Mouse (Mus musculus): ENCODE results near the gene Rsph4a.
A peak's percentile ranks its signal among the peaks of the same experiment; 100 is the strongest.
"Not testable (repeated sequence)": the region's sequence is repeated elsewhere in the genome, so short reads cannot be mapped to it uniquely, and the experiment has no call there.

Rsph4a gene

GRCm38 (mm10) chr10:33904530-33905481 lies at the start of gene Rsph4a:
Gene Rsph4a (plus strand): TSS chr10:33905111.
- DNase-seq, result no peak

DNA sequence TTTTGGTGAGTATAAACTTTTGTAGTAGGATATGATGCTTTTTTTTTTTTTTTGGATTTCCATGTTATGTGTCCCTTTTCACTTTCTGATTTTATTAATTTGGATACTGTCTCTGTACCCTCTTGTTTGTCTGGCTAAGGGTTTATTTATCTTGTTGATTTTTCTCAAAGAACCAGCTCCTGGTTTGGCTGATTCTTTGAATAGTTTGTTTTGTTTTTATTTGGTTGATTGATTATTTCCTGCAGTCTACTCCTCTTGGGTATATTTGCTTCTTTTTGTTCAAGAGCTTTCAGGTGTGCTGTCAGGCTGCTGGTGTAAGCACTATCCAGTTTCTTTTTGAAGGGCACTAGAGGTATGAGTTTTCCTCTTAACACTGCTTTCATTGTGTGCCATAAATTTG lies 47.5 kb upstream of the Rsph4a start, which contains the start of gene Sult3a1:
Sult3a1 (plus strand) TSS at position 301 of the 400 bp plus-strand sequence.
- no peak for DNase-seq

- DNase-seq, result no peak
Observed at GRCm38 (mm10) chr10:33865994-33866393, 38.9 kb upstream of the Rsph4a start.

GRCm38 (mm10) chr10:33870441-33870840 lies 34.5 kb upstream of the Rsph4a start:
- DNase-seq, result no peak

GRCm38 (mm10) chr10:33872672-33873398 lies 32.1 kb upstream of the Rsph4a start:
- no peak for DNase-seq

DNA sequence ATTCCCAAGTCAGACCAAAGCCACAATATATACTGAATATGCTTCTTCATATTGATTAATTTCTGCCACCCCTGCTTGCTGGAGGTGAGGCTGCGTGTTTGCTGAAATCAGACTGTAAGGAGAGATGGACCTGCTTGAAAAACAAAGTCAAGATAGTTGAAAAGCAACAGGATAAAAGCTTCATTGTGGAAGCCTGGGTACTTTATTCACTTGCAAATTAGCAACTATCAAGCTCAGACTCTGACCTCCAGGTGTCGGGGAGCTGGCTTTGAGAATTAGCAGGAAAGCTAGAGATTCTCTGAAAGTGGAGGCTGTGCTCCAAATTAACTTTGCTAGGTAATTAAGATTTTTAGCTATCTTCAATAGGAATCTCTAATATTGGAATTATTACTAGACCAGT lies 22.5 kb upstream of the Rsph4a start:
- DNase-seq, result not testable (repeated sequence)

- DNase-seq, result not testable (repeated sequence)
Observed at GRCm38 (mm10) chr10:33901520-33901919, 3.4 kb upstream of the Rsph4a start.

- DNase-seq, result no peak
Observed at GRCm38 (mm10) chr10:33905489-33905888, 578 bp downstream of the Rsph4a start.

DNA sequence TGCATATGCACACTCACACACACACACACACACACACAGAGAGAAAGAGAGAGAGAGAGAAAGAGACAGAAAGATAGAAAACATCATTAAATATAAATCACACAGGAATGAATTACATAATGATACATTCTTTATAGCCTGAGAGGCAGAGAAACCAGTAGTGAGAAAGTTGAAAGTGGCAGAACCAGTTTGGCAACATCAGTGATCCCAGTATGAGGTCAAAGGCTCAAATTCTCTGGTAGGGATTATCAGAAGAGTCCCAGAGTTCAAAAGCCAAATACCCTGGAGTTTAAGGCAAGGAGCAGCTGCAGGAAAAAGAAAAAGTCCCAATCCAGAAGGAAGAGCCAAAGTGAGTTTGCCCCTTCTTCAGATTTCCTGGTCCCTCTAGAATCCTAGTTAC lies 35.8 kb downstream of the Rsph4a start:
- DNase-seq, result no peak

- DNase-seq, result no peak
Observed at GRCm38 (mm10) chr10:33945390-33945789, 40.5 kb downstream of the Rsph4a start.

GRCm38 (mm10) chr10:33946336-33946735 lies 41.4 kb downstream of the Rsph4a start:
- DNase-seq, result no peak

- peak; percentile 87 to 90 for DNase-seq
Observed at GRCm38 (mm10) chr10:33950803-33951583, 46.1 kb downstream of the Rsph4a start, which contains the start of gene Zup1. Gene Zup1 (minus strand): TSS chr10:33951269.

GRCm38 (mm10) chr10:33952509-33952908 lies 47.6 kb downstream of the Rsph4a start:
- DNase-seq, result no peak

Data from B cell, adult 2 months (primary cell).